Comparison of ENCODE assay signal across 21 mouse cellular contexts in the genomic region with DNA sequence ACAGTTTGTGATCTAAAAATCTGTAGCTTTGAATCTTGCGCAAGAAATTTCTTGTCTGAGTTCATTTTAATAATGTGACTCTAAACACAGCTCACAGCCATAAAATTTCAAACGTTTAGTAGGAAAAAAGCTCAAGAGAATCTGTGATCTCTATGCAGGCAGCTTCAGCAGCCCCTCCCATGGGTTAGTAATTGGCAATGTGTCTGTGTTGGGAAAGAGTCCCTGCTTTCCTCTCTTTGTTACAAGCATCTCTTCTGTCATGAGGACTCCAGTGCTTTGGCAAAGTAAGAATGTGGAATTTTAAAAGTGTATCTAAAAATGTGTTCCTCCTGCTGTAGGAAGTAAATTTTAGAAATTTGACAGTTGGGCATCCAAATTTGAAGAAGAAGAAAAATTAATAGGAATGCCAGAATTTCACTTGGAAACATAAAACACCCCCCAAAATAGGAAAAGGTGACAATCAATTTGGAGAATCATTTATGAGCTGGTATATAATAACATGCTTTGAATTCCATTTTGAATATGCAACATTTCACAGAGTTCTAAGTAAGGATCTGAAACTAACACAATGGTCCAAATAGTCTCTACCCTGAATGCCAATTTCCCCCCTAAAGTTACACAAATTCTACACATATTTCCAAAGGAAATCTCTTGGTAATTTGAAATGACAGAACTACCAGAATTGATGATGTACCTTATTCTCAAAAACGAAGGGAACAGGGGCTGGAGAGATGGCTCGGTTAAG.
DNase-seq lines count a peak whose midpoint lies in the region; ATAC-seq lines count a peak whose summit lies in the region.
"Had no signal": no experiment of that assay in that cellular context is flagged by ENCODE, and none has a peak within 500 bp of the region (broad histone marks: within the 10 kb centered on the region; RNA-seq: fewer than 3 reads in every experiment).

No protein-coding gene starts in this region.

- ATAC-seq in forebrain, embryonic 16.5 days = peak; percentile 92
- ATAC-seq: intestine, embryonic 15.5 days had no signal

- H3K4me2 ChIP-seq in forebrain, embryonic 16.5 days (ENCODE audit: low read length) = no peak overlapping the region
- H3K4me2 ChIP-seq: embryonic facial prominence, embryonic 12.5 days; heart, embryonic 11.5 days; heart, embryonic 15.5 days; hindbrain, embryonic 14.5 days; intestine, embryonic 15.5 days had no signal

- H3K36me3 ChIP-seq in forebrain, embryonic 16.5 days (ENCODE audit: control insufficient read depth, insufficient read depth) = no peaks in the 10 kb centered on the region
- no peaks in the 10 kb centered on the region for H3K36me3 ChIP-seq in forebrain, embryonic 10.5 days (replicated peaks)
- H3K36me3 ChIP-seq: embryonic facial prominence, embryonic 12.5 days; heart, embryonic 15.5 days; intestine, embryonic 15.5 days had no signal

- no peaks in the 10 kb centered on the region for H3K4me1 ChIP-seq in forebrain, embryonic 16.5 days (replicated peaks; ENCODE audit: control insufficient read depth, insufficient read depth, low read length)
- H3K4me1 ChIP-seq in forebrain, embryonic 10.5 days = no peaks in the 10 kb centered on the region
- H3K4me1 ChIP-seq: embryonic facial prominence, embryonic 12.5 days; heart, embryonic 15.5 days; intestine, embryonic 15.5 days had no signal

- H3K27ac ChIP-seq in forebrain, embryonic 16.5 days (ENCODE audit: low read length) = no peak overlapping the region
- no peak overlapping the region for H3K27ac ChIP-seq in forebrain, embryonic 10.5 days
- H3K27ac ChIP-seq: embryonic facial prominence, embryonic 12.5 days; heart, adult 2 months; heart, embryonic 15.5 days; hindbrain, embryonic 14.5 days; intestine, embryonic 15.5 days had no signal

- H3K9me3 ChIP-seq in forebrain, embryonic 16.5 days (ENCODE audit: control insufficient read depth, low read length) = no peaks in the 10 kb centered on the region
- no peaks in the 10 kb centered on the region for H3K9me3 ChIP-seq in forebrain, embryonic 10.5 days
- H3K9me3 ChIP-seq: embryonic facial prominence, embryonic 12.5 days; heart, embryonic 15.5 days; intestine, embryonic 15.5 days had no signal

- H3K27me3 ChIP-seq in forebrain, embryonic 16.5 days (replicated peaks; ENCODE audit: control insufficient read depth, insufficient read depth, low read length) = no peaks in the 10 kb centered on the region
- H3K27me3 ChIP-seq in forebrain, embryonic 10.5 days (ENCODE audit: poor library complexity, severe bottlenecking) = no peaks in the 10 kb centered on the region
- H3K27me3 ChIP-seq: CH12.LX; embryonic facial prominence, embryonic 12.5 days; heart, embryonic 15.5 days; intestine, embryonic 15.5 days had no signal

- DNase-seq in forebrain, embryonic 10.5 days (ENCODE audit: extremely low spot score, low spot score) = no peak
- peak; percentile 26 for DNase-seq in layer of hippocampus, adult 9-11 months
- no peak for DNase-seq in layer of hippocampus, adult 9-10 months (ENCODE audit: low spot score)
- DNase-seq in Muller cell, postnatal 12 days (ENCODE audit: inconsistent ontology term) = peak; percentile 26
- DNase-seq in brain, embryonic 18.5 days (ENCODE audit: low read depth, low spot score) = peak; percentile 70
- DNase-seq in lung, postnatal 14 days = no peak
- DNase-seq: adrenal gland, adult 8-10 months; adrenal gland, postnatal 36 days; cerebellum, adult 11-12 months; cerebellum, adult 9-10 months; cerebellum, postnatal 25 days; gastrocnemius, postnatal 14 days; heart, adult 2 months; heart, postnatal 14 days had no signal

- no peak overlapping the region for H3K4me3 ChIP-seq in forebrain, embryonic 16.5 days (replicated peaks; ENCODE audit: low read length)
- no peak overlapping the region for H3K4me3 ChIP-seq in forebrain, embryonic 10.5 days
- H3K4me3 ChIP-seq: embryonic facial prominence, embryonic 12.5 days; heart, adult 2 months; heart, embryonic 15.5 days; intestine, embryonic 15.5 days had no signal

- H3K9ac ChIP-seq in forebrain, embryonic 16.5 days (replicated peaks; ENCODE audit: low read depth, low read length) = no peak overlapping the region
- H3K9ac ChIP-seq: embryonic facial prominence, embryonic 12.5 days; heart, embryonic 15.5 days; hindbrain, embryonic 14.5 days; intestine, embryonic 15.5 days had no signal

- WGBS in forebrain, embryonic 16.5 days = 62% methylated on average over 4 of the region's 4 CpGs
- WGBS in forebrain, embryonic 10.5 days = 74% methylated on average over 4 of the region's 4 CpGs

Comparison
In these comparisons a context has a peak if more than half of its experiments do, and no peak if none do; other contexts are left out.
1. DNase-seq: peak in layer of hippocampus, adult 9-11 months (single experiment), Muller cell, postnatal 12 days (single experiment) and brain, embryonic 18.5 days (single experiment); none in forebrain, embryonic 10.5 days (single experiment), layer of hippocampus, adult 9-10 months (single experiment) and lung, postnatal 14 days (single experiment).